Mouse (Mus musculus) kidney, embryonic 15.5 days (tissue): Measurements from ENCODE around the gene Large2. TPM values are rescaled to one million over a fixed set of nuclear protein-coding genes. Genes with fewer than 3 reads are reported as not detected.
A peak's percentile ranks its signal among the peaks of the same experiment; 100 is the strongest.

Experiments
- ATAC-seq: fragments of 200-750 bp; cut with Nextera tagmentation; replicated peaks from 2 replicates; pipeline ENCODE4 v1.8.0; 2017; ENCODE audit warnings: moderate TSS enrichment; ENCODE audit not compliant: low FRiP score
- H3K27ac ChIP-seq: fragments of 300-500 bp; sonication (generic); 2 replicates; pipeline ENCODE4 v1.5.1; 2015; ENCODE audit warnings: mild to moderate bottlenecking, inconsistent platforms
- H3K27me3 ChIP-seq: fragments of 300-500 bp; sonication (generic); 2 replicates; pipeline ENCODE4 v1.6.1; 2015; ENCODE audit warnings: inconsistent platforms
- H3K36me3 ChIP-seq: fragments of 300-500 bp; sonication (generic); 2 replicates; pipeline ENCODE4 v1.6.1; 2015; ENCODE audit warnings: inconsistent platforms
- H3K4me1 ChIP-seq: fragments of 300-500 bp; sonication (generic); 2 replicates; pipeline ENCODE4 v1.6.1; 2015; ENCODE audit warnings: inconsistent platforms
- H3K4me2 ChIP-seq: fragments of 300-500 bp; sonication (generic); 2 replicates; pipeline ENCODE4 v1.6.1; 2015; ENCODE audit warnings: moderate library complexity, mild to moderate bottlenecking, inconsistent platforms
- H3K4me3 ChIP-seq: fragments of 300-500 bp; sonication (generic); replicated peaks from 2 replicates; pipeline ENCODE4 v1.5.1; 2015; ENCODE audit warnings: mild to moderate bottlenecking, inconsistent platforms
- H3K9ac ChIP-seq: fragments of 300-500 bp; sonication (generic); 2 replicates; pipeline ENCODE4 v1.6.1; 2015; ENCODE audit warnings: mild to moderate bottlenecking, inconsistent platforms
- H3K9me3 ChIP-seq: fragments of 300-500 bp; sonication (generic); replicated peaks from 2 replicates; pipeline ENCODE4 v1.6.1; 2016; ENCODE audit warnings: inconsistent platforms
- WGBS: fragments of 180-500 bp; shearing (Covaris S2); methylation state at CpG from one replicate; pipeline ENCODE4 v1.1.7; 2015; ENCODE audit warnings: mixed read lengths; 5-methylcytosine and 5-hydroxymethylcytosine counted together
- polyA plus RNA-seq: library from polyadenylated mRNA; unstranded; fragments of >200 nt; fragmentation: Nextera tagmentation; extraction: Ambion mirVana; gene quantifications from 2 replicates; pipeline ENCODE4 v1.2.1, GENCODE M21; 2015

Large2 gene
- polyA plus RNA-seq, 1 experiment from 2014 or later = 29.5 TPM

GRCm38 (mm10) chr2:92376300-92376699 lies 1.6 kb upstream of the Large2 start:
- Histone ChIP-seq H3K4me1 (peaks cover 46% of the 10 kb centered on the region), H3K36me3 (peaks cover 42% of the 10 kb centered on the region), H3K9me3 (no peaks in the 10 kb centered on the region), H3K4me2 (peak overlapping the region; percentile 83), H3K4me3 (peak overlapping the region; percentile 60), H3K9ac (peak overlapping the region; percentile 74; the same call in 1 of the 2 replicates), H3K27me3 (peaks cover 10% of the 10 kb centered on the region), H3K27ac (no peak overlapping the region)
- no peak for ATAC-seq
- WGBS = 89% methylated on average over 6 of the region's 6 CpGs

- peak overlapping the region; percentile 74 for H3K9ac ChIP-seq
- no peaks in the 10 kb centered on the region for H3K9me3 ChIP-seq
- ATAC-seq = no peak
- WGBS = 10% methylated on average over 10 of the region's 10 CpGs
- H3K27ac ChIP-seq = peak overlapping the region; percentile 97
- peaks cover 38% of the 10 kb centered on the region for H3K36me3 ChIP-seq
- H3K4me2 ChIP-seq = peak overlapping the region; percentile 83
- H3K4me1 ChIP-seq = peaks cover 51% of the 10 kb centered on the region
- H3K4me3 ChIP-seq = peak overlapping the region; percentile 60
- peaks cover 16% of the 10 kb centered on the region for H3K27me3 ChIP-seq
These were observed 1.1 kb upstream of the Large2 start for GRCm38 (mm10) chr2:92375788-92376187.

GRCm38 (mm10) chr2:92375099-92375623 lies 492 bp upstream of the Large2 start:
- peaks cover 57% of the 10 kb centered on the region for H3K4me1 ChIP-seq
- ATAC-seq = peak; percentile 91
- no peaks in the 10 kb centered on the region for H3K9me3 ChIP-seq
- H3K9ac ChIP-seq = peak overlapping the region; percentile 74
- H3K27me3 ChIP-seq = peaks cover 21% of the 10 kb centered on the region
- WGBS = under 1% methylated on average over 29 of the region's 29 CpGs
- peak overlapping the region; percentile 60 for H3K4me3 ChIP-seq
- H3K36me3 ChIP-seq = peaks cover 32% of the 10 kb centered on the region
- peak overlapping the region; percentile 97 for H3K27ac ChIP-seq
- H3K4me2 ChIP-seq = peak overlapping the region; percentile 83

DNA sequence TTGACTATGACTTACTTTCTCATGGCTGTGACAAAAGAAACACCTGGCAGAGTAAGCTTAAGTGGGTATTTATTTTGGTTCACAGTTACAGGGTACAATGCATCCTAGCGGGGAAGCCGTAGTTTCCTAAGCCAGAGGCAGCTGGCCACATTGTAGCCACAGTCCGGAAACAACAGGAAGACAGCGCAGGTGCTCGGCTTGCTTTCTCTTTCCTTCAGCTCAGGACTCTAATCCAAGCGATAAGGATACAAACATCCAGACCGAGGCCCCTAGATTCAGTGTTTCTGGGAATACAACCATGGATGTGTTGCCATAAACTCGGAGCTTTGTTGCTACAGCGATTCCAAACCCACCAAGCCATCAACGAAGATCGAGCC lies 1.2 kb downstream of the Large2 start:
- H3K27ac ChIP-seq = peak overlapping the region; percentile 97
- peak overlapping the region; percentile 83; the same call in 1 of the 2 replicates for H3K4me2 ChIP-seq
- peaks cover 32% of the 10 kb centered on the region for H3K27me3 ChIP-seq
- WGBS = 75% methylated on average over 11 of the region's 11 CpGs
- no peak overlapping the region for H3K9ac ChIP-seq
- H3K4me1 ChIP-seq = peaks cover 74% of the 10 kb centered on the region
- H3K4me3 ChIP-seq = no peak overlapping the region
- no peaks in the 10 kb centered on the region for H3K9me3 ChIP-seq
- H3K36me3 ChIP-seq = peaks cover 15% of the 10 kb centered on the region
- ATAC-seq = no peak

DNA sequence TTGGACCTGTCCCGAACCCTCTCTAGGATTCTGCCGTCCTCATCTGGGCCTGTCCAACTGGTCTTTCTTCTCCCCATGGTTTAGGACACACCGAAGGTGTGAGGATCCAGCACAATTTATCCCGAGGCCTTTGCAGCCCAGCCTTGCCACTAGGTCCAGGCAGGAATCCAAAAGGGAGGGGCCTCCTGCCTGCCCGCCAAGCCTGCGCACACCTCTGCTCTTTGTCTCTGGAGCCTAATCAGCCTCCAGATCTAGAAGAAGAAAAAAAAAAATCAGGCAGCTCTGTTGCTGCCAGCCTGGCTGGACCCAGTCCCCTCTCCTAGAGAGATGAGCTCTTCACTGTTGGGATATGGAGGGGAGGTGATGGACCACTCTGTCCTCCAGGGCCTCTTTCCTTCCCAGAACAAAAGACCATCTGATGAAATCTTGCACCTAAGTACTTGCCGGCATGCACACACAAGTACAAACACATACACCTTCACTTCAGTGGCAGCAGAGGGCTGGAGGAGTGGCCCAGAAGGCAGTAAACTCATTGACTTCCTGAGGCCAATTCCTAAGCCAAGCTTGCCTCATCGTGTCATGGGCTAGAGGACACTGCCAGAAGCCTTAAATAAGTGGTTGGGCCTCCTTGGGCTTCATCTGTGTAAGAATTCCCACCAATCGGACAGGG lies 1.8 kb downstream of the Large2 start:
- Histone ChIP-seq H3K9me3 (no peaks in the 10 kb centered on the region), H3K27me3 (peaks cover 32% of the 10 kb centered on the region), H3K27ac (peak overlapping the region; percentile 97), H3K36me3 (peaks cover 10% of the 10 kb centered on the region), H3K4me2 (peak overlapping the region; percentile 75), H3K9ac (0 out of 2 replicates have a peak overlapping the region, but pooled peaks have one; percentile 19), H3K4me3 (no peak overlapping the region), H3K4me1 (peaks cover 74% of the 10 kb centered on the region)
- 39% methylated on average over 9 of the region's 9 CpGs for WGBS
- ATAC-seq = no peak

- H3K27me3 ChIP-seq = peaks cover 32% of the 10 kb centered on the region
- 0 out of 2 replicates have a peak overlapping the region, but pooled peaks have one; percentile 19 for H3K9ac ChIP-seq
- H3K36me3 ChIP-seq = peaks cover 2% of the 10 kb centered on the region
- WGBS = 28% methylated on average over 10 of the region's 10 CpGs
- ATAC-seq = no peak
- H3K9me3 ChIP-seq = no peaks in the 10 kb centered on the region
- H3K4me2 ChIP-seq = peak overlapping the region; percentile 75
- peak overlapping the region; percentile 97 for H3K27ac ChIP-seq
- peaks cover 80% of the 10 kb centered on the region for H3K4me1 ChIP-seq
- H3K4me3 ChIP-seq = 0 out of 2 replicates have a peak overlapping the region, but pooled peaks have one; percentile 56
These were observed 2.5 kb downstream of the Large2 start for GRCm38 (mm10) chr2:92371971-92372690.

DNA sequence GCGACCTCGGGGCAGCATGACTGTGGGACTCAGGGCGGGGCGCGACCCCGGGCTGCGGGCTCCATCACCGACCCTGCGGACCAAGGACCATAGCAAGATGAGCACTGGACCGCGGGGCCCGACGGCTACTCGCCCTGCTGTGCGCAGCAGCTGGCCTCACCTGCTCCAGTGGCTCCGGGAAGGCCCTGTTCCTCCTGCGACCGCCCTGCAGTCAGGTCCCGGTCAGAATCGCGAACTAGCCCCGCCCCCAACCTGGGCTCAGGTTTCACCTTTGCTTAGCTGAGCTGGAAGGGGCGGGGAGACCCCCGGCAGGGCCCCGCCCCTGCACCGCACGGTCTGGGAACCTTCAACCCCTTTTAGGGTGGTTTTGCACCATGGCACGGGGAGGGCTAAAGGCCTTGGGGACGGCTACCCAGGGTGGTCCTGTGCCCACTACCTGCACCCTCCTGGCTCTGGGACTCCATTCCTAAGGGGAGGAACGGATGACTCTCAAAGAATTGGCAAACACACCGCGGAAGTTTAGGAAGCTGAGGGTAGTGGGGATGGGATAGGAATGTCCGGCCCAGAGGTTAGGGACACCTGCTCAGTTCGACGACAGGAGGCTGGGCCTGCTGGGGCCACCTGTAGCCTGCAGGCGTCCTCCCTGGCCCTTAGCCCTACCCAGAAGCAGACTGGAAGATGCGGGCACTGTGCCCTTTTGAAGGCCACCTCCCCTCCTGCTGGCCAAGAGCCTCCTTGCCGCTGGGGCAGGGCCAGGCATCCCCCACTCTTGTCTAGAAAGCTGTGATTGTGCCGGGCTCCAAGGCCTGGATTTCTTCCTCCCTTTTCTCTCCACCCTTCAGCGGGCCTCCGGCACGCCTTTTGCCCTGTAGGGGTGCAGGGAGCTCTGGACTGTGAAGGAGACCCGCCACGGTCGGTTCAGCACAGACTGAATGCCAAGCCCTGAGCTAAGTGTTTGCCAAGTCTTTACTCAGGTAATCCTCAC lies 3.6 kb downstream of the Large2 start:
- 2% methylated on average over 45 of the region's 45 CpGs for WGBS
- peak overlapping the region; percentile 75 for H3K4me2 ChIP-seq
- no peaks in the 10 kb centered on the region for H3K9me3 ChIP-seq
- peak overlapping the region; percentile 56 for H3K4me3 ChIP-seq
- peaks cover 6% of the 10 kb centered on the region for H3K36me3 ChIP-seq
- H3K9ac ChIP-seq = peak overlapping the region; percentile 49
- peaks cover 74% of the 10 kb centered on the region for H3K4me1 ChIP-seq
- H3K27ac ChIP-seq = peak overlapping the region; percentile 97
- ATAC-seq = peak; percentile 71
- H3K27me3 ChIP-seq = peaks cover 32% of the 10 kb centered on the region

DNA sequence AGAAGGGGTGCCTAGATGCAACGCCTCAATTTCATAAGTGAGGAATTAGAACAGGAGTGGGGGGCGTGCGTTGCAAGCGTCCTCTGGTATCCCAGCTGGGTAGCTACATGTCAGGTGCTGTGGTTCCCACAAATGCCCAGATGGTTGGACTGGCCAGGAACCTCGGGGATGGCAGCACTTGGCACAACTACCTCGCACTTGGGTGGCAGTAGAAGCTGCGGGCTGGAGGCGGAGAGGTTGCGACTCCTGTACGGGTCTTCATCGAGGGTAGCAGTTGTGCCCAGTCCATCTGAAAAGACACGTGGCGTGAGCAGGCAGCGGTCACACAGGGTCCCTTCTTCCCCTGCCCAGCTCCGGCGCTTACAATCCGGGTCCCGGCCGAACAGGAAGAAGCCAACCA lies 4.3 kb downstream of the Large2 start:
- Histone ChIP-seq H3K4me1 (peaks cover 69% of the 10 kb centered on the region), H3K9ac (peak overlapping the region; percentile 49), H3K9me3 (no peaks in the 10 kb centered on the region), H3K36me3 (peaks cover 13% of the 10 kb centered on the region), H3K27me3 (peaks cover 32% of the 10 kb centered on the region), H3K27ac (peak overlapping the region; percentile 97), H3K4me2 (peak overlapping the region; percentile 75), H3K4me3 (peak overlapping the region; percentile 56)
- no peak for ATAC-seq
- 12% methylated on average over 18 of the region's 19 CpGs for whole genome bisulfite sequencing

GRCm38 (mm10) chr2:92367383-92368029 lies 7.2 kb downstream of the Large2 start:
- H3K4me2 ChIP-seq = 0 out of 2 replicates have a peak overlapping the region, but pooled peaks have one; percentile 1
- H3K36me3 ChIP-seq = peaks cover 34% of the 10 kb centered on the region
- peaks cover 31% of the 10 kb centered on the region for H3K27me3 ChIP-seq
- H3K4me3 ChIP-seq = no peak overlapping the region
- ATAC-seq = no peak
- no peak overlapping the region for H3K9ac ChIP-seq
- H3K9me3 ChIP-seq = no peaks in the 10 kb centered on the region
- 28% methylated on average over 20 of the region's 20 CpGs for WGBS
- H3K27ac ChIP-seq = 0 out of 2 replicates have a peak overlapping the region, but pooled peaks have one; percentile 25
- peaks cover 47% of the 10 kb centered on the region for H3K4me1 ChIP-seq

DNA sequence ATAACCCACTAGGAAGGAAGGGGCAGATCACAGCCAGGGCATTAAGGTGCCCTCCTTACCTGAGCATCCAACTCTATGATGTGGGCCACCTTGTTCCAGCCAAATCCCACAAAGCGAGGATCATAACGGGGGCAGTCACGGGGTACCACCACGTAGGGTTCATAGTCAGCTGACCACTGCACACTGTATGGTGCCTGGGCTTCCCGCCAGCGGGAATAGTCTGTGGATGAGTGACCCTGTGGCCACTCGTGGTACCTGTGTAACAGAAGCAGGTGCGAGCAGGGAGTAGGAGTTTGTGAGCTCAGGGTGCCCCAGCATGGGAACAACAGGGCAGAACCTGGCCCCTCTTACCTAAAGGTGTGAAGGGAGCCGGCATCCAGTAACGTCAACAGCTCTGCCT lies 9.1 kb downstream of the Large2 start:
- no peak for ATAC-seq
- no peak overlapping the region for H3K4me3 ChIP-seq

GRCm38 (mm10) chr2:92364086-92364485 lies 10.6 kb downstream of the Large2 start:
- H3K4me2 ChIP-seq = no peak overlapping the region
- H3K9me3 ChIP-seq = no peaks in the 10 kb centered on the region
- peaks cover 58% of the 10 kb centered on the region for H3K36me3 ChIP-seq
- H3K27ac ChIP-seq = no peak overlapping the region
- H3K4me3 ChIP-seq = no peak overlapping the region
- ATAC-seq = no peak
- H3K9ac ChIP-seq = no peak overlapping the region
- peaks cover 25% of the 10 kb centered on the region for H3K4me1 ChIP-seq
- peaks cover under 1% of the 10 kb centered on the region; the same call in 1 of the 2 replicates for H3K27me3 ChIP-seq
- 86% methylated on average over 4 of the region's 4 CpGs for WGBS

More for the DNA sequence above, 9.1 kb downstream of the Large2 start:
- Histone ChIP-seq H3K27ac (no peak overlapping the region), H3K4me1 (peaks cover 33% of the 10 kb centered on the region), H3K4me2 (no peak overlapping the region), H3K9ac (no peak overlapping the region), H3K36me3 (peaks cover 43% of the 10 kb centered on the region), H3K27me3 (peaks cover 15% of the 10 kb centered on the region; the same call in 1 of the 2 replicates), H3K9me3 (no peaks in the 10 kb centered on the region)
- WGBS = 92% methylated on average over 10 of the region's 10 CpGs
